Mouse (Mus musculus): ENCODE data around the gene Gm13275.
"Not testable (repeated sequence)": the region's sequence is repeated elsewhere in the genome, so short reads cannot be mapped to it uniquely, and the experiment has no call there.

- not testable (repeated sequence) for TF ChIP-seq POLR2A (IDR thresholded peaks at IDR 0.05; ENCODE audit: borderline replicate concordance, extremely low read depth, insufficient read depth, insufficient read length, poor library complexity, severe bottlenecking); CTCF (IDR thresholded peaks at IDR 0.05; ENCODE audit: borderline replicate concordance, extremely low read depth, insufficient read depth, insufficient read length)
Measured at GRCm38 (mm10) chr4:88762341-88762740, 31.9 kb upstream of the Gm13275 start.

Data from brain, embryonic 14.5 days (tissue).